Mouse (Mus musculus) splenic B cell, adult 2 months (primary cell): Measurements from ENCODE around the gene Dglucy.
A peak's percentile ranks its signal among the peaks of the same experiment; 100 is the strongest.

ENCODE experiments used
- DNase-seq: peaks from one replicate; pipeline ENCODE4 v3.0.0-alpha.2; 2011; ENCODE audit warnings: low read depth, low spot score
- H3K27me3 ChIP-seq: 2 replicates; pipeline ENCODE4 v1.6.1; 2012; ENCODE audit warnings: mild to moderate bottlenecking, low read length, moderate library complexity, mixed read lengths; ENCODE audit not compliant: control insufficient read depth, poor library complexity, insufficient read depth, severe bottlenecking
- H3K36me3 ChIP-seq: 2 replicates; pipeline ENCODE4 v1.6.1; 2012; ENCODE audit warnings: mild to moderate bottlenecking, low read length, moderate library complexity, mixed read lengths; ENCODE audit not compliant: control insufficient read depth, poor library complexity, insufficient read depth, severe bottlenecking

Dglucy gene

DNA sequence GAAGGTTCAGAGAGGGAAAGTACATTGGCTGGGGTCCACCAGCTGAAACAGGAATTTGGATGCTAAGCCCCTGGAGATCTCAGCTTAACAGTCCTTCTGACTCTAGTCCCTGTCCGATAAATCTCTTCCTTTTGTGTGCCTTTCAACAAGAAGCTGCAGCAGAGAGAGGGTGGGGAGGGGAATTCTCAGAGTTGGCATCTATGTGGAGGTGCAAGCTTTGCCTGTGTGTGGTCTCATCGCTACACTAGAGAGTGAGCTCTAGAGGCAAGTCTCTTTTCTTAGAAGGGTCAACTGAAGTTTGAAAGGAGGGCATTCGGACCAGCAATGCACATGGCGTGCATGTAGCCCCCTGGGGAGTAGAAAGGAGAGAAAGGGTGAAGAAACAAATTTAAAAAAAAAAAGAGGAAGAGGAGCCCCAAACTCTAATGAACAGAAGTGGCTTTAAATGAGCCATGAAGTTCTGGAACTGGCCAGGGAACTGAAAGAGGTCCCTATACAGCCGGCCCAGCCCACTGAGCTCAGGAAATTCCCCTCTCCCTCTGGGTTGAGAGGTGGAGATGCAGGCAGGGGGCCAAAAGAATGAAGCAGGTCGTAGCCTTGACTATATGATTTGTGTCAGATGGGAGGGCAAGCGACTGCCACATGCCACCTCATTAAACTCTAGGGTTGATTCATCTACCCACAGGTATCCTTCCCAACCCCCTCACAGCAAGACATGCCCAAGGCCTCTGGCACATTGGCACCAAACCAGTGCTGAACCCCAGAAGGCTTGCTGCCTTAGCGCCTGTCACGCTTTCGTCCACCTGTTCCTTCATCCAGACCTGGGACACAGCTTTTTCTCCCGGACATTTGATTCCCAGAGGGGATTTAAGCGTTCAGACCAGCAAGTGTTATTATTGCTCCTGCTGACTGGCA, 119.1 kb downstream of the Dglucy start:
- DNase-seq, result peak; percentile 38
- Histone ChIP-seq H3K36me3 (no peaks in the 10 kb centered on the region), H3K27me3 (no peaks in the 10 kb centered on the region; the same call in 1 of the 2 replicates)

DNA sequence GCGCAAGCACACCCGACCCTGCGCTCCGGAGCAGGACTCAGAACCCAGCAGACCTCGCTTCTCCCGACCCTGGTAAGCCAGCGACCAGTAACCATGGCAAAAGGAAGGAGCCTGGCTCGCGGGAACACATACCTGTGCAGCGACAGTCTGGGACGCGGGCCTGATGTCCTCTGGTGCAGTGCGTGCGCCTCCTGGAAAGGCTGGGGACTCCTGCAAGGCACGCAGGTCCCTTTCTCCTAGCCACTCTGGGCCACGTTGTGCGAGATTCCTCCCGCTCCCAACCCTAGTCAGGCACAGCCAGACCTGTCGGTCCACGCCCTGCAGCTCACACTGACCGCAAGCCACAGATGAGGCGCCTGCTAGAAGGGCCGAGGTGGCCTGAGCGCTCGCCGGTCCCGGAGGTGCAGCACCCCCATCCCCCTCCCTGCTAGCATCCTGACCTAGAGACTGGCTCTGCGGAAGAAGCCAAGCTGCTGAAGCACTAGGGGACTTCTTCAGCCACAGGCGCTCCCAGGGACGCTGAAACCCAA, 120.3 kb downstream of the Dglucy start:
- peak; percentile 17 for DNase-seq
- no peaks in the 10 kb centered on the region; the same call in 1 of the 2 replicates for H3K27me3 ChIP-seq

DNA sequence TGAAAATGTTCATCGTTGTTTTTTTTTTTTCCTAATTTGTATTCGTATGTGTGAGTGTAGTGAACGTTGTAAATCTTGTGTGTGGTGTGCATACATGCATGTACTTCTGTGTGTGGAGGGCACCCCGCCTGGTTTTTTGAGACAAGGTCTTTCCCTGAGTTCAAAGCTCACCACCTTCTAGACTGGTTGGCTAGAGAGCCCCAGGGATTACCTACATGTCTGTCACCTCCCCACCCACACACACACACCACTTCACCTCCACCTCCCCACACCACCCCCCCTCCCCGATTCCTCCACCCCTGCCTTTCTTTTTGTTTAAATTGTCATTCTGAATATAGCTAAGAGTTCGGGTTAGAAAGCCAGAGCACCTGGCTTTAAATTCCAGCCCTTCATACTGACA, 122.0 kb downstream of the Dglucy start:
- no peak for DNase-seq
- H3K36me3 ChIP-seq, result no peaks in the 10 kb centered on the region

More for the DNA sequence above, 120.3 kb downstream of the Dglucy start:
- H3K36me3 ChIP-seq, result no peaks in the 10 kb centered on the region

DNA sequence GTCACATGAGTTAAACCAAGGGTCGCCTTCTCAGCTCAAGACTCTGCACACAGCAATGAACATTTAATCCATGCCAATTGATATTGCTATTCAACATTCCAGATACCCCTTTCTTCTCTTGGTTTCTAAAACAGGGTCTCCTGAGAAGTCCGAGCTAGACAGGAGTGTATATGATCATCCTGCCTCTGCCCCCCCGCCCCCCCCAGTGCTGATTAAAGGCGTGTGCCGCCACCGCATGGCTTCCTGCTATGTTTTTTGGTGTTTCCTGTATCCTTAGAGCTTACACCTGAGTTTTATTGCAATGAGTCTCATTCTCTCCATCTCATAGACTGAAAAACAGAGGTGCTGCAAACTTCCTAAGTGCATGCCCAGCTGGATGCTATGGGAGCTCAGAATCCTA, 122.5 kb downstream of the Dglucy start:
- DNase-seq, result no peak
- Histone ChIP-seq H3K36me3 (no peaks in the 10 kb centered on the region), H3K27me3 (no peaks in the 10 kb centered on the region; the same call in 1 of the 2 replicates)

More for the DNA sequence above, 122.0 kb downstream of the Dglucy start:
- H3K27me3 ChIP-seq, result no peaks in the 10 kb centered on the region; the same call in 1 of the 2 replicates

DNA sequence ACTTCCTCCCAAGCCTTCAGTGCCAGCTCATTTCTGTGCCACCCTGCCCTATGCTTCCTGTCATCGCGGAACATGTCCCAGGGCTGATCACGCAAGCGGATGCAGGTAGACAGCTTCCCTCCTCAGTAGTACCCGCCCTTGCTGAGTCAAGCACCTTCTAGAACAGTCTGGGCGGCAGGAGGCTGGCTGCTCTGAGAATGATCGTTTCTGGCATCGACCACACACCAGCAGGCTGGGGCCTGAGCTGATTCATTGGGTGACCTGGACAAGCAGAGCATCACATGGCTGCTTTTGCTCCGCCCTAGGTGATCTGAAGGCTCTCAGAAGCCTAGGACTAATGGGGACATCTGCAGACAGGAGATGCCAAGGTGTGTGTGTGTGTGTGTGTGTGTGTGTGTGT, 124.9 kb downstream of the Dglucy start:
- H3K27me3 ChIP-seq, result no peaks in the 10 kb centered on the region
- DNase-seq, result peak; percentile 55
- H3K36me3 ChIP-seq, result no peaks in the 10 kb centered on the region

DNA sequence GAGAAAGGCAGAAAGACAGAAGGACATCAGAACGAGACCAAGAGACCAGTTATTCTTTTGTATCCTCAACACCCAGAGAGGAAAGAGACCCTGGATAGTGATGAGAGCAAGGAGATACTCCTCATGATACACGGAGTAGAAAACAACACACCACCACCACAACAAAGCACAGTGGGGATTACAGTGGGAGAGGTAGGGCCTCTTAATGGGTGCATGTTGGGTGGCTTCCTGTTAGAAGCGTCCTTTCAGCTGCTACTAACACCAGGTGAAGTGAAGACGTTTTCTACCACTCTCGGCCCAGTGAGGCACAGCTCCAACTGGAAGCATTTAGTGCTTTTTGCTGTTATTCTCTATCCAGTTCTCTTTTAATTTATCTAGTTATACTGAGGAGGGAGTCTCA, 128.0 kb downstream of the Dglucy start:
- no peak for DNase-seq
- no peaks in the 10 kb centered on the region for H3K27me3 ChIP-seq
- H3K36me3 ChIP-seq, result no peaks in the 10 kb centered on the region

DNA sequence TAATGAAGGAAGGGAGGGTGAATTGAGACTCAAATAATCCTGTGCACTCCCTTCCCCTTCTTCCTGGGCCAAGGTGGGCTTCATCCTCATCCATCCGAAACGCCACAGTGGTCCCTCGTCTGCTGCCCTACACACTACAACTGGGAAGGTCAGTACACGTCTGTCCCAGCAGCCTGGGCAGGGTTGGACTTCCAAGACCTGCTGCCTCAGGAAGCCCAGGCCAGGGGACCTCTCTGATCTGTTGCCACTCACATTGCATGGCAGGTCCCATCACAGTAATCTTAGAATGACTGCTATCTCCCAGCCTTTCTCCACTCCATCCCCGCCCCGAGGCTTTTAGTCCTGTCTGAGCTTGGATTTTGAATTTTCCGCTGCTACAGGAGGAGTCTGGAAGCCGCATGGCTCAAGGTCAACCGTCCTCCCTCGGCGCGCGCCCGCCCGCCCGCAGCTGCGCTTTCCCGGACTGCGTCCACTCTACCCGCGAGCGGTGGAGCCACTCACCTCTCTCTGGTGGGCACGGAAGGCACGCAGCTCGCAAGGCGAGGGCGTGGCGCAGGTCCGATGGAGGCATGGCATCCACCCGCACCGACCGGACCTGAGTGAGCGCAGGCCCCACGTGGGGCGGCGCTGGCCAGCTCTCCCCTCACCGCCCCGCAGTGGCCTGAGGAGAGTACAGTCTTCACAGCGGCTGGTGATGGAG, 128.9 kb downstream of the Dglucy start, which contains the start of gene Gpr68:
Gene Gpr68, minus strand, starts transcription at position 601 of the 700 bp plus-strand sequence.
- H3K36me3 ChIP-seq, result no peaks in the 10 kb centered on the region
- H3K27me3 ChIP-seq, result no peaks in the 10 kb centered on the region
- DNase-seq, result peak; percentile 13

DNA sequence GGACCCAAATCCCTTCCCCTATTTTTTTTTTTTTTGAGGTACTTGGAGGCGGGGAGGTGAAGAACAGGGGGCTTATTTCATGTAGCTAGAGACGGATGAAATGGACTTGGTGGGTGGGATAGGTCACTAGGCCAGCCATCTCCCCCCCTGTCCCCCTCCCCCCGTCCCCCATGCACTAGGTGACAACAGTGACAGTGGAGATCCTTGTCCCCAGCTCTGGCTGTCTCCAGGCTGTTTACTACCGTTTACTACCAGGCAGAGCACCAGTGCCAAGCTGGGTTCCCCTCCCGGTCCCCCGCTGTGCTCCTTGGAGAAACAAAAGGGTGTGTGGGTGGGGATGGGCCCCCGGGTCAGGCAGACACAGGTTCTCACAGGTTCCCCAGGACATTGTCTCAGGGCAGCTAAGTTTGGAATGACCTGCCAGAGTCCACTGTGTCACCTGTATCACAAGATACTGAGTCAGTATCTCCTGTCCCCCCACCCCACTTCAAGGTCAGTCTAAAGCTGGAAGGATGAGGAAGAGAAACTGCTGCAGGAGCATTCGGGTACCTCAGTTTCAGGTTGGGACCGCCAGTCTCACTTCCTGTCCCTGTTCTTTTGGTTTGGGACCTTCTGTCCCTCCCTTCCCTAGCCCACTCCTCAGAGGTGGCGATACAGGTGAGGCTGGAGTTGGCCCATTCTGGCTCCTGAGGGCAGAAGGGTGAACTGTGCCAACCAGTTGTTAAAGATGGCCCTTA, 129.6 kb downstream of the Dglucy start:
- peak; percentile 48 for DNase-seq
- Histone ChIP-seq H3K36me3 (0 out of 2 replicates have a peak, but pooled peaks cover 1% of the 10 kb centered on the region), H3K27me3 (no peaks in the 10 kb centered on the region)

DNA sequence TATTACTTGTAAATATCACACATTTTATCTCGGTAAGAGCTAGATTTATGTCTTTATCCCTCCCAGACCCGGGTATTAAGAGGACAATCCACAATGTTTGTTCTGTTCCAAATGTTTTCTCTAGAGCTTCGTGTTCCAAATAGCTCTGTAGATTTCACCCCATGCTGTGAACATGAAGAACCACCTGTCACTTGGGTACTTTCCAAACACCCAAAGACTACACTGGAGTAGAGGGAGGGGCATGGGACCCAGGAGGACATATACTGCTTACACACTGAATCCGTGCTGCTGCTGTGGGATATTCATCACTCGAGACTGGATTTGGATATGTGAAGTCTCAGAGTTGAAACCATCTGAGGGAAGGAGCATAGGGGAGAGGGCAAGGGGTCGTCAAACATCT, 130.9 kb downstream of the Dglucy start:
- H3K27me3 ChIP-seq, result no peaks in the 10 kb centered on the region
- H3K36me3 ChIP-seq, result peaks cover 1% of the 10 kb centered on the region; the same call in 1 of the 2 replicates
- no peak for DNase-seq

DNA sequence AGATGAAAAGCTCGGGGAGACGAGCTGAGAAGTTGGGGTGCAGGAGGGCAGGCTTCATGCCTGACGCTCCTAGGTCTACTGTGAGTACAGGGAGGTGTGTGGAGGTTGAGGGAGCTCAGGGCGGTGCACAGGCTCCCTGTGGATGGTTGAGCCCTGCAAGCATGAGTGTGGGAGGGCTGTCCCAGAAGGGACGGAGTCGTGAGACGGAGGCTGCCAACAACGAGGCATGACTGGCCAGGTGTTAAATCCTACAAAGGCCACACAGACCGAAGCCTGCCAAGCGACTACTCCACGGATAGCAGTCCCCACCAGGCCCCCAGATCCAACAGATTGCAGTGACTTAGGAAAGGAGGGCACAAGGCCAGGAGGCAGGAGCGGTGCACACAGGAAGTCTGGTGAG, 131.9 kb downstream of the Dglucy start:
- Histone ChIP-seq H3K36me3 (peaks cover 4% of the 10 kb centered on the region), H3K27me3 (no peaks in the 10 kb centered on the region)
- no peak for DNase-seq

DNA sequence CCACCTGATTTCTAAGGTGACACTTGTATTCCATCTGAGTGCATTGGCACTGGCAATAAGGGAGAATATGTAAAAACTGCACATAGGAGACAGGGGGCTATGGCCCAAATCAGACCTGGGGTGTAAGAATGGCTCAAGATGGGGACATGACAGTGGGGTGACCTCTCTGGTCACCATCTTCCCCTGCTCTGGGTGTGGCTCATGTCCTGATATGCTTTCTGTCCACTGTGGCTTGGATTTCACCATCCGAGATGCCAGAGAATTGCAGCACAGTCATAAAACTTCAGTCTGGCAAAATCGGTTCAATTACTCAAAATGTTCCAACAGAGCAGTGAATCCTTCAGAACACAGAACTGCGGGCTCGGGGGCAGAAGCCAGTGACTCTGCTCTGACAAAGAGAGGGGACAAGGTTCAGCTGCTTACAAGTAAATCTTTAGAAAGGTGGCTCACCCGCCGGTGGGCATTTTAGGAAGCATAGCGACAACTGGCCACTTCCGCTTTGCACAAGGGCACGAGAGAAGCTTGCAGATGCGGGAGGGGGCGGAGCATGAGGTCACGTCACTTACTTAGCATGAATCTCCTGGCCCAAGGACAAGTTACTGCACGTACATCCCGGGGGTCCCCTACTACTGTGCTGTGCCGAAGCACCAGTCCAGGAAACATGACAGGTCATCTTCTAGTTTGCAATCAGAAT, 145.9 kb downstream of the Dglucy start:
- Histone ChIP-seq H3K27me3 (no peaks in the 10 kb centered on the region), H3K36me3 (peaks cover 31% of the 10 kb centered on the region)
- DNase-seq, result peak; percentile 15

DNA sequence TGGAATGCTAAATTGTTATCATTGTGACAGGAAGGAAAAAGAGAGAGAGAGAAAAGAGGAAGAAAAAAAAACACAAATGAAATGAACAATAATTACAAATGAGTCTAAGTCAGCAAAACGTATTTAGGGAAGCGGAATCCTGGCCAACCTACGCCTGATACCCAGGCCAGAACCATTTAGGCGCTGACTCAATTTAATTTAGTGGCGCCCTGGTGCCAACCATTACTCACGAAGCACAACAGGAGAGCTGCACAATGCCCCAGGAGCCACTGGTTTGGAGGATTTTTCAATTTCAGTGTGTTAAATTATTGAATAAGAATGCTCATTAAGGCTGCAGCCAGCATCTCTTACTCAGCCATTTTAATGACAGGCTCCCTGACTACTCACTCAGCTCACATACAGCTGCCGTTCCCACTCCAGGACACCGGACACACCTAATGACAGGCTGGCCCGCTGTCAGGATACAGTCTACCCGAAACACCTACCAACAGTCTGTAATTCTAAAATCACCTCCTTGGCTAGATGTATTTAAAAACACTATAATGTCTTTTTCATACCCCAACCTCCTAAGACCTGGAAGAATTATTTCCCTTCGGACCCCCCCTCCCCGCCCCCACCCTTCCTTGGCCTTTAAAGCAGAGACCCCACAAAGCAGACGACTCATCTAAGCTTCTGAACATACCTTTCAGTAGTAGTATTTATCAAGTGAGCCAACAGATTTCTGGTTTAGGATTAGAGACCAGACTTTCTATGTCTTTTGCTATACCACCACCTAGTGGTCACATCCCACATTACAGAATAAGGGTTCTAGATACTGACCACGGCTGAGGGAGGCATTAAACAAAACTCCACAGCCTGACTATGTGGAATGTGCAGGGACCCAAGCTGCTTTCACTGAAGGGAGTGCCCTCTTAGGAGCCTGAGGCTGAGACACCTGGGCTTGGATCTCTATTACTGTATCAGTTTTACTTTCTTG, 147.1 kb downstream of the Dglucy start:
- peak; percentile 84 for DNase-seq

DNA sequence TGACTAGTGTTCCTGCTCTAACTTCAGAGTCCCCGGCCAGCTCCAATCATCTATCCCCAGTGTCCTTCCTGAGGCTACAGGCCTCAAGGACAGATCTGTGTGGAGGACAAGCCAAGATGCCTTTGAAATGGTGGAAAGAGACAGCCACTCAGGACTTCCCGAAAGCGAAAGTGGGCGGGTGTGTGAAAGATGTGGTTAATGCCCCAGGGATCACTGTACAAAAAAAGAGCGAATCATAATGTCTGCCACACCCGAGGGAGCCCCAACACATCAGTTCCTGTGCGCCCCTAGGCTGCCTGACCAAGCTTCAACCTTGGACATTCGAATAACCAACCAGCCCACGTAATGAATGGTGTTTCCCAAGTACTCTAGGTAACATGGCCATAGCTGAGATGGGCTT, 149.4 kb downstream of the Dglucy start:
- Histone ChIP-seq H3K36me3 (peaks cover 25% of the 10 kb centered on the region), H3K27me3 (no peaks in the 10 kb centered on the region)
- peak; percentile 69 for DNase-seq

More for the DNA sequence above, 147.1 kb downstream of the Dglucy start:
- no peaks in the 10 kb centered on the region for H3K27me3 ChIP-seq
- H3K36me3 ChIP-seq, result peaks cover 40% of the 10 kb centered on the region
